Mouse (Mus musculus) frontal cortex, postnatal 10 days (tissue): ENCODE results near the gene Fam20b.

Experiments
- DNase-seq, 2 experiments: peaks; one replicate each; pipeline ENCODE4 v3.0.0; 2022; ENCODE audit warnings: low spot score in 2 of 2, mixed read lengths in 1 of 2

Gene Fam20b

DNA sequence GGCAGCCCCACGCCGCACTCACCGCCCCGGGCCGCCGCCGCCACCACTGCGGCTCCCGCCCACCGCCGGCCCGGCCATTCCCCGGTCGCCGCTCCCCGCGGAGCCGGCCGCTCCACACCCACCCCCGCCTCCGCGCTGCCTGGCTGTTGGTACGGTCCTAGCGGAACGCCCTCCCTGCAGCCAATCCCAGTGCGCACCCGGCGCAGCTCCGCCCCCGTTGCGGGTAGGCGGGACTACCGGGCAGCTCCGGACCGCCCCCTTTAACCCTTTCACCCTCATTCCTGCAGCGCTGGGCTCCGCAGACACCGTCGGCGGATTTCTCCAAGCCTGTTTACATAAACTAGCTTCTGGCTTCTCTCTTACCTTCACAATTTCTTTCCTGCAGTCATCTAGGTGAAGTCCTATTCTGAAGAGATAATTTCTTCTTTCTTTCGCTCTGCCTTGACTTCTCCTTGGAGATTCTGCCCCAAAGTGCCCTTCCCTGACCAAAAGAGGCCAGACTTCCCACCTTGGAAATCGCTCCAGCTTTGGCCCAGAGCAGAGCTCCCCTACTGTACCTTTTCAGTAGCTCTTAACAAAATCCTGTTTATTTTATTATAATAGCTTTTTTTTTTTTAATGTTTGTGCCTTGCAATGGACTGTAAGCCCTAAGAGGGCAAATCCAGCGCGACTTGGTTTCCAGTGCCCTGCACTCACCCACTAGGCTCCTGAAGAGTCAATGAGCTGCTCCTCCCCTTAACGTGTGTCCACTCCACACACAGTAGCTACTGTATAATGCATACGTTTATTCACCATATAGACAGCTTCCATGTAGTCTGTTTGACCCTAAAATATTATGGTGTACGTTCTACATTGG lies at the start of gene Fam20b:
Gene Fam20b, minus strand, starts transcription at position 137 of the 856 bp plus-strand sequence.
- peak; percentile 93 to 97 for DNase-seq

DNA sequence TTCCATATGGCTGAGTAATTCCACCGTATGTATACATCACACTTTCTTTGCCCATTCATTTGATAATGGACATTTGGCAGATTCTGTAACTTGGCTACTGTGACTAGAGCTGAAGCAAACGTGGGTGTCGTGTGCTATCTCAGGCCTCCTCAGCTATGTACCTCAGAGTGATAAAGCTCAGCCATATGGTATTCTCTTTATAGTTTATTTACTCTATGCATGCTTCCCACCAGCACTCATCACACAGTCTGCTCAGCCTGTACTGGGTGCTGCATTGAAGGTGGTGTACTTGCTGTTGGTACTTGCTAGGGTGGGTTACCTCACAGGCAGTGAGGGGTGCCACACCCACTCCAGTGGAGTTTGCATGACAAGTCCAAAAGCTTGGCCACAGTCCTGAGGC lies 46.4 kb upstream of the Fam20b start:
- DNase-seq = peak in 1 of 2 experiments; percentile 46

DNA sequence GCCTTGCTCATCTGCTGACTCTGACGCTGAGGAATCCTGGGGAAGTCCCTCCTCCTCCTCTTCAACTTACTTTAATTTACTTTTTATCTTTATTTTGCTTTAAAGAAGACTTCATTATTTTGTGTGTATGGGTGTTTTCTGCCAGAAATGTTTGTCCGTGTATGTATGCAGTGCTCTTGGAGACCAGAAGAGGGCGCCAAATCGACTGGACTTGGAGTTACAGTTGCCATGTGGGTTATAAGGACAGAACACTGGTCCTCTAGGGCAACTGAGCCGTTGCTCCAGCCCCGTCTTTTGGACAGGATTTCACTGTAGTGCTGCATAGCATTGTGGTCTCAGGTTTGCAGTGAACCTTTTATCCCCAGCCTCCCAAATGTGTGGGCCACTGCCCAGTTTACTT lies 45.7 kb upstream of the Fam20b start:
- DNase-seq = no peak

DNA sequence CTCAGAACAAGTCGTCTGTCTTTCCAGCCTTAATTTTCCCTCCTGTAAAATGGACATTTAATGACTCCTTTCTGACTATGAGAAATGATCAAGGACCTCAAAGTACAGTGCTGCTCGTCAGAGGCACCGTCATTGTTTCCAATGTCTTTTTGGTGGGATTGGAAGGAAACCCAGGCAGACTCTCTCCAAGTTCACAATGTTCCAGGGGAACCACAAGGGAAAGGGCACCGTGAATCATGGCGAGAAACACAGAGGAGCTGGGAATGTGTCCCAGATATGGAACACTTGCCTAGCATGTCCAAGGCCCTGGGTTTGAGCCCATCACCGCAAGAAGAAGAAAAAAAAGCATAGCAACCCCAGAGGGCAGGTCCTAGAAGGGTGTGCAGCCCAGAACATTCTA lies 44.4 kb upstream of the Fam20b start:
- no peak for DNase-seq

DNA sequence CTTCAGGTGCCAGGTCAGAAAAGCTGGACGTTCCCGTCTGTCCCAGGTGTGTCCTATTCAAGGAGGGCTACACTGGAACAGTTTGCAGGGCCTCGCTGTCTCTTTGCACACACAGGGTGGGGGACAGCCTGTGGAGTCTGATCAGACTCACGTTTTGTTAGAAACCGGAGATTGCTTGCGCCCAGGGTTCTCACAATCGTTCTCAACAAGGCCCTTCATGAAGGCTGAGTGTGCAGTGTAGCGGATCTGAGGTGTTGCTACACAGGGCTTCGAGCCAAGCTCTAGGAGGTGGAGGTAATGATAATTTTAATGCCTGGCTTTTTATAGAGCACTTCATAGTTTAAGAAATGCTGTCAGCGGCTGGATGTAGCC lies 42.5 kb upstream of the Fam20b start:
- no peak for DNase-seq

DNA sequence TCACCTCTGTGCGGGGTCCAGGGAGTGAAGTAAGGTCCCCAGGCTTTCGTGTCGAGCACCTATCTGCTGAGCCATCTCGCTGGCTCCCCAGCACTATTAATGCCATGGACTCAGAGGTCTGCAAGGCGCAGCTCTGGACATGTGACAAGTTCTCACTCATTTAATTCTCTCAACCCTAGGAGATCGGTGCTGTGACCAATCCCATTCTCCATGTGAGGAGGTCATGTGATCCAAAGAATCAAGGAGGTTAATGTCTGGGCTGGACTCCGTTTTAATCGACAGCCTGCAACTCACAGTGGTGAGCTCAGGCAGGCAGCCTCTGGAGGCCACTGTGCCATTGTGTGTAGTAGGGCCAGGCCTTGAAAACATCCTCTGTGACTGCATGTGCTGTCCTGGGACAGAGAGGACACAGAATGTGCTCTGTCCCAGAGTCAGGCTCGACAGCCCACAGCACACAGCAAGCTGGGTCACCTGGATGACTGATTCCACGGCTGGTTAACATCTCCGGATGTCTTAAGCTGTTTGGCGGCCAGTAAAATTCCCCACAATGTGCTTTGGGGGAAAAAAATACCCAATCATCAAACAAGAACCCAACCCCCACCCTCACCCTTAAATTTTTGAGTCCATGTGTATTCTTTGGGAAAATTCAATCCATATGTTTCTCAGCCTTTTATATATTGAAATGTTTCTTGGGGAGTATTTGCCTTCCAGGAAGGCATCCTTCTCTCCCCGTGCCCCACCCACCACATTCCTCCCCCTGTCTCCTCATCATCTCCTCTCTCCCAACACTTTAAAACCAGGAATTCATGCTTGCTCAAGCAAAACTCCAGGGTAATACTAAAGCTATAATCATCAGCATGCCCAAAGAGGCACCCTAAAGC lies 41.9 kb upstream of the Fam20b start:
- no peak for DNase-seq

DNA sequence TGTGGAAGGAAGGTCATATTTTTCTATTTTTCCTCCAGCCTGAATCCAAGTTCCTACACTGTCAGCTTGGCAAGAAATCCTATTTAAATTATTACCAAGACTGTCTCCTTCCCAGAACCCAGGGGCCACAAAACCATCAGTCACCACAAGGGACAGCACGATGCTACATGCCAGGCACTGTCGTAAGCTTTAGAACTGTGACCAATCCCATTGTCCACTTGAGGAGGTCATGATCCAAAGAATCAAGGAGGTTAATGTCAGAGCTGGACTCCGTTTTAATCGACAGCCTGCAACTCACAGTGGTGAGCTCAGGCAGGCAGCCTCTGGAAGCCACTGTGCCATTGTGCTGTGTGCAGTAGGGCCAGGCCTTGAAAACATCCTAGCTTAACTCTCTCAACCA lies 39.4 kb upstream of the Fam20b start:
- no peak for DNase-seq

DNA sequence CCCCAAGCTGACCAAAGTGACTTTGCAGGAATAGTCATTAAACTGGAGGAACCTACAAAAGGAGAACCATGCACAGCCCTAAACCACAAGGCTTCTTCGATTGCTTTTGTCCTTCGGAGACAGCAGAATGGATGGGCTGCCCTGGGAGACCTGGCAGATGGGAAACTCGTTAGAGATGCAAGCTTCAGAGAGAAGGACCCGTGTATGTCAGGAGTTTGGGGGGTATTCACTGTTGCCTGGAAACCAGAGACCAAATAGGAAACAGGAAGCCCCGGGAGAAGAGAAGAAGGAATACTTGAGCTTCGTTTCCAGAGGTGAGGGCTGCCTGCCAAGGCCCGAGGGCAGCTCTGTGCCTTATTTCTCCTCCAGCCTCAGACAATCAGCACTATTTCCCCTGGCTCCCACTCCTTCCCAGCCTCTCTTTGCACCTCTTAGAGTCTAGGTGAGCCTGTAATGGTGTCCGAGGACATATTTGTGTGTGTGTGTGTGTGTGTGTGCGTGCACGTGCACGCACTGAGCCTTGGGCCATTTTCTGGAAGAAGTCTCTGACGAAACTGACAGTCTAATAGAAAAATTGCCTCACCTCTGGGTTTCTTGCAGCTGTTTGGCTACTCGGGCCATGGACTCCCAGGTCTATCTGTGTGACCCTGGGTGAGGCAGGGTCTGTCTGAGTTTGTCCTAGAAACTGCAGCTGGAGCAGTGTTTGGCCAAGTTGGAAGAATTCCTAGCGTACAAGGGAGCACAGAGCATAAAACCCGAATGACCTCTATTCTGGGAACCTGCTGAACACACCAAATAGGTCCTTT lies 35.9 kb upstream of the Fam20b start:
- no peak for DNase-seq

DNA sequence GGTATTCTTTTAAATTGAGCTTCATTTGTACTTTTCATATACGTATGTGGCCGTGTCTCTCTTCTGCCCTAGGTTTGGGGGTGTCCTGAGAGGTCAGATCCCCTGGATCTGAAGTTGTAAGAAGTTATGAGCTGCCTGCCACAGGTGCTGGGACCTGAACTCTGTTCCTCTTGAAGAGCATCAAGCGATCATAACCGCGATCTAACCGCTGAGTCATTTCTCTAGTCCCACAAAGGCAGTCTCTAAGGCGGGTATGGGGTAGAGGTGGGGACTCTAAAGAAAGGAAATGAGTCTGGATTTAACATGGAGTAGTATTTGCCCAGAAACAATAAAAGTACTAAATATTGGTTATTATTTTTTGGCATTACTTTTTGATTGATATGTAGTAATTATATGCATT lies 34.1 kb upstream of the Fam20b start:
- DNase-seq = no peak

DNA sequence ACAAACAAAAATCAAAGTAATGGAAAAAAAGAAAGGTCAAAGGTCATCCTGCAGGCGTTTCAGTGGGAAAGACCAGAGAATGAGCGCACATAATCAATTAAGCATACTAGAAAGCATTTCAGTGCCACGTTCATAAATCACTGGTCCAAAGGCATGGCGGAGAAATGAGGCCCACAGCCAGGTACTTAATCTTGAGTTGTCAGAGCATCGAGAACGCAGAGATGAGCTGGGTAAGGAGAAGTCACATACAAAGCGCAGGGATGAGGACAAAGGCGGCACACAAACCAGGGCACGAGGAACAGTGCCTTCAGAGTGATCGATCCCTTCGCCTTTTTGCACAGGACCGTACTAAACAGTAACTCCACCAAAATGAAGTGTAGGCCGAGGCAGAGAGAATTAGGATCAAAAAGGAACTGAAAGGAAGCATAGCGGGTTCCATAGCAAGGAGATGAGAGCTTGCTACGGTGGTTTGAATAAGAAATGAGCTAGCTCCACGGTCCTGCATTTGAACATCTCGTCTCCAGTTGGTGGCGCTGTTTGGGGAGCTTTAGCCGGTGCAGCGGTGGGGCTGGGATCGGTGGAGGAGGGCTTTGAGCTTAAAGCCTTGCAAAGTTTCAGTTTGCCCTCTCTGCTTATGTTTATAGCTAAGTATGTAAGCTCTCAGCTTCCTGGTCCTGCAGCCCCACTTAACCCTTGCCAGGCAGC lies 33.3 kb upstream of the Fam20b start:
- peak; percentile 26 to 66 for DNase-seq

DNA sequence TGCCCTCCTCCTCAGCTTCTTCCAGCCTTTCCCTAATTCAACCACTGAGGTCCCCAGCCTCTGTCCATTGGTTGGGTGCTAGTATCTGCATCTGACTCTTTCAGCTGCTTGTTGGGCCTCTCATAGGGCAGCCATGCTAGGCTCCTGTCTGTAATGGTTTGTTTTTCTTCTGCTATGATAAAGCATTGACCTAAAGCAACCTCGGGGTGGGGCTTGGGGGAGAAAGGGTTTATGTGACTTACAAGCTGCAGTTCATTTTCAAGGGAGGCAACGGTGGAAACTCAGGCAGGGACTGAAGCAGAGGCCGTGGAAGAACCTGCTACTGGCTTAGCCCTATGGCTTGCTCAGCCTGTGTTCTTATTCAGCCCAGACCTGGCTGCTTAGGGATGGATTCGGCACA lies 31.4 kb upstream of the Fam20b start:
- DNase-seq = no peak

DNA sequence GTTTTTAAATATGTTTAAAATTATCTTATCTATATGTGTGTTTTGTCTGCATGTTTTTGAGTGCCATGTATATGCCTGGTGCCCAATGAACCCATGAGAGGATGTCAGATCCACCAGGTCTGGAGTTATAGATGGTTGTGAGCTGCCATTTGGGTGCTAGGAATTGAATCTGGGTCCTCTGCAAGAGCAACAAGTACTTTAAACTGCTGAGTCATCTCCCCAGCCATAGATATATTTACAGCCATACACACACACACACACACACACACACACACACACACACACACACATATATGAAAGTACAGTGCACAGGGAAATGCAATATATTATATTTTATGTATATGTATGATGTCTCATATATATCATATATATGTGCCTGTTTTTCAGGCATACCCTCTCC lies 30.2 kb upstream of the Fam20b start:
- DNase-seq = no peak

DNA sequence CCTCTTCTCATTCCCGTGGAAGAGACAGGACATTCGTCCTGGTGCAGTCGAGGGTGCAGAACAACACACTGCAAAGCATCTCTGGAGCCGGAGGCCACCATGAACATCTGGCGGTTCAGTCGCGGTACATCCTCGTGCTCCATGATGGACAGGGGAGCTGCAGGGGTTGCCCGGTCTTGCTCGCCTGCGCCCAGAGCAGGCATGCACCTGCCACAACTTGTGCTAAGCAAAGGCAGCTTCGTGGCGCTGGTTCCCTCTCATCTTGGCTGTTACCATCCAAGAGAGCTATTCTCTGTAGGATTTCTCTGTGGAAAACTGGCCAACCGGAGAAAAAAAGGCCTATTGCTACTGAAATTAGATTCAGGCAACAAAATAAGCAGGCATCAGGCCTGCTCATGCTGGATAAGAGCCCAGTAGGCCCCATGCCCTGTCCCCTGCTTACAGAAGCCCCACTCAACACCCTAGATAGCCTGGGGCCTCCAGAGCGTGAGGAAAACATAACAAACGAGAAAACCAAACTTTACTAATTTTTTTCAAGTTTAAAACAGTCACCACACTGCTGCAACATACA lies 29.6 kb upstream of the Fam20b start:
- no peak for DNase-seq

DNA sequence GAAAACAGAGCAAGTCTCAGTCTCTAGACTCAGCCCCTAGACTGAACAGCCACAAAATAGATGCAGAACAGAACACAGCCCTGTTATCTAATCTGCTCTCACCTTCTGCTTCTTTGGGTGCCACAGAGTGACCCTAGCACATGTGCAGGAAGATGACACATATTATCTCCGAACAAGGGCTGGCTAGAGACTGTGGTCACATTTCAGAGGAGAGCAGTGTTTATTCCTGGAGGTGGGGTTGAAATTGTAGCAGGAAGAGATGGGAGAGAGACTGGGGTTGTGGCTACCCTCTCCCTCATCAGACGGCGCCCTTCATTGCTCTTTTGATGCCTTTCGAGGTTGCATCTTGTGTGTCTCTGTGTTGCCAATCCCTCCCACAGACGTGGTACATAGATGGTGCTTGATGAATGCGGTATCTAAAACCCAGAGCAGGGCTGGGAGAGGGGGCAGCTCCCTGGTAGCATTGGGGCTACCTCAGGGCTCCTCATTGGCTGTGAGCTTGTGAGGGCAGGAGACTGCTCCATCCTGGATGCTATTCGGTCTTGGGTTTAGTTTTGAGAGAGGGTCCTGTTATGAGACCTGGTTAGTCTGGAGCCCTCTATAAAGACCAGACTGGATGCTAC lies 26.4 kb upstream of the Fam20b start:
- no peak for DNase-seq

DNA sequence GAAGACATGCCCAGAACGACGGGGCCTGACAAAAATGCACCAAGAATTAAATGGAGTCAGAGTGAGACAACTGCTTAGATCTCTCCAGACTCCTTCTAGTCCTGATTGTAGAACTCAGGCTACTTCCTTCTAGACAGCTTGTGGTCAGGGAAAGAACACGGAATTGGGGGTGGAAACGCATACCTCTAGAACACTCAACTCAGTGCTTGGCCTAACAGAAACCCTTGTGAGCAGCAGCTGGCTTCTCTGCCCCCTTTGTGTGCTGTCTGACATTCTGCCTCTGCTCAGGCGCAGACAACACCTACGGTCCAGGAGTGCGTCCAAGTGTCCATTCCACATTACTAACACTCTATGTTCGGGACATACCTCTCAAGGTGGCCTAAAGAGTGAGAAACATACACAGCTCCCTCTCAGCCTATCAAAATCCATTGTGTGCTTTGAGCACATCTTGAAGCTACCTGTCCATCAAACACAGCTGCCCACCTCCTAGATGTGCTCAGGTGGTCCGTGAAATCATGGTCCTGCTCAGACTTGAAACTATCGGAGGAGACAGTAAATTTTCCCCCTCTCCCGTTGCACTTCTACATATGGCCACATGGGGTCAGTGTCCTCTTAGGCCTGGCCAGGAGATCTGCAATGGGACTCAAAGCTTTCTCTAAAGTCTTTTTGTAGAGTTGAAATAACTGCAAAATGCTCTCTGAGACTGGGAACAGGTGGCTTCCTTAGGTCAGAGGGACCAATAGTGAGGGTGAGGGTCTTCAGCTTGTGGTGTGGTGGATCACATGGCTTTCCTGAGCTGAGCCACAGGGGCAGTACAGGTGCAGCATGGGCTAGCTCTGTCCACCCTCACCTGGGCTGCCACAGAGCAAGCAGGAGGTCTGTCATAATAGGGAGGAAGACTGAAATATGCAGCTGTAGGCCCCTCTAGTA lies 22.9 kb upstream of the Fam20b start:
- peak in 1 of 2 experiments; percentile 64 for DNase-seq

DNA sequence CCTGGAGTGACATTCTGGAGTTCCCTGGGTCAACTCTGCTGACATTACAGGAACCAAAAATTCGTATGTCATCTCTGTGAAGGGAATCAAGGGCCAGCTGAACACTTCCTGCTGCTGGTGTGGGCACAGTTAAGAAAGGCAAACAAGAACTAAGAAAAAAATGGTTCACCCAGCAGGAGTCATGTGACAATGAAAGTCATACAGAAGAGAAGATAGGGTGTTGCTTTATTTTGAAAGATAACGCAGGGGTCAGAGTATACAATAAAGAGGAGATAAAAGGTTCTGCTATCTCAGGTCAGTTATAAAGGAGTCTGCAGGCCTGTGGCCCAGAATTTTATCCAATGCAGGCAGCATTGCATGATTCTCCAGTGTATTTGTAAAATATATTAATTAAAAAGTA lies 16.9 kb upstream of the Fam20b start:
- DNase-seq = no peak

DNA sequence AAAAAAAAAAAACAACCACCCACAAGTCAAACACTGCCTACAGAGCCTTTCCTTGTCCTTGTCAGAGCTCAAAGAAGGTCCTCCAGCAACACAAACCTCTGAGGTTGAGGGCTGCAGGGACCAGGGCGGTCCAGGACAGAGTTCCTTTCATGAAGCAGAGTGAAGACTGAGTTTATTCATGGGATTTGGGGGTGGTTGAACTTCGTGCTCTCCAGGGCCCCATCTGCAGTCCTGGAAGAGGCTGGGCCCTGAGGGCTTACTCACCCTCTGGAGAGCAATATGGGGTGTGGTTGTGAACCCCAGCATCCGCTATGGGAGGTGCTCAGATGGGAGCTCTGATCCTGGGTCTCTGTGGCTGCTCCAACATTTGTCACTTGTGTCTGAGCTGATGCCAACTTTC lies 15.1 kb upstream of the Fam20b start:
- no peak for DNase-seq

DNA sequence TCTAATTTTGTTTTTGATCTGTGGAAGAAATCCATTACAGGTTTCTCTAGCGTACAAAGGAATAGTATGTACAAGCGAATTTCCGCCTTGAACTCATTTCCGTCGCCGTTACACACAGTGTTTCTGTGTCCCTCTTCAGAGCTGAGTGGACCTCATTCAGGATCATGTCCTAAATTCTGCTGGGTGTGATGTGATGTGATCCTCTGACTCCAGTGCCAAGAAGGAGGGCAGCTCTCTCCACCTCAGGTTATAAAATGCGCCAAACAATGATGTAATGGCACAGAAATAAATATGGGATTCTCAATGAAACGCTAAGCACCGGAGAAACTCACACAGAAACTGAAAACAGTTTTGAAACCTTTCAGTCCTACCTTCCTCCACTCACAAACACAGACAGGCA lies 14.7 kb upstream of the Fam20b start:
- DNase-seq = no peak

DNA sequence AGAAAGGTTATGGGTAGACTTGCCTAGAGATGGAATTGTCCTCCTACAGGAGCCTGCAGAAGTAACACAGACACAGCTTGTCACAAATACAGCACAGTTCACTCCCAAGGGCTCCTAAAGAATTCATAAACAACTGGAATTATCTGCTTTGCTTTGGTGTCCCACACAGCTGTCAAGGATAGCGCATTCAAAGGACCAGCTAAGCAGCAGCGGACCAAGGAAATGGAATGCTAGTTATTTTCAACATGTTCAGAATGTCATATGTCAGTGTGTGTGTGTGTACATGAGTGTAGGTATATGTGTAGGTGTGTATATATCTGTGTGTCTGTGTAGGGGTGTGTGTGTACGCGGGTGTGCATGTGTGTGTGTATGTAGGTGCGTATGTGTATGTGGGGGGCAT lies 14.1 kb upstream of the Fam20b start:
- DNase-seq = no peak

DNA sequence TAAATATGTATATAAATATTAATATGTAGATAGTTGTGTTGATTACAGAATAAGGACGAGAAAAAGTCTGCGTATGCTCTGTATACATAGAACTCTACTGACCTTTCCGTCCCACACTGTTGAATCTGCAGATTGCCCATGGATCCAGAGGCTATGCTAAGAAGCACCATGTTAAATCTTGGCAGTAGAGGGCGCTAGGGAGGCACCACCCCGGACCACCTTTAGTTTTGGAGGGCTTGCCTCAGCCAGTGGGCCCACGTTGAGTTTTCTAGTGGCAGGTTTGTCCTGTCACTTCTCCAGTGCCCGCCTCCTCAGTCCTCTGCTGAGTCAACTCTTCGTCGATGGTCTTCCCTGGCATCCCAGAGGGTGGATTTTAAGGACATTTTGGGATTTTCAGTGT lies 11.9 kb upstream of the Fam20b start:
- no peak for DNase-seq
